Comparison of ENCODE assay signal across 11 mouse cellular contexts in the genomic region with DNA sequence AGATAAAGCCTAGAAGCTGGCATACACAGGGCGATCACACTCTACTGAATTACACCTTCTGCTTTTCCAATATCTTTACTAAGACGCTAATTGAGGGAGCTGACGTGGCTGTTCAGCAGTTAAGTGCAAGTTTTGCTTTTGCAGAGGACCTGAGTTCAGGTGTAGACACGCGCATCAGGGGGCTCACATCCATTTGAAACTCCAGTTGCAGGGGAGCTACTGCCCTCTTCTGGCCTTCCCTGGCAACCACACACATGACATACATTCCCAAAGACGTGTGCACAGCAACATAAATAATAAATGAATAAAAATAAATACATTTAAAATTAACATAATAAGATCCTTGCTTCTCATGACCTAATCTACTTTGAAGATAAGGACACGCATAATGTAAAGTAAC. TPM values are rescaled to one million over a fixed set of nuclear protein-coding genes. Genes with fewer than 3 reads are reported as not detected.
DNase-seq lines count a peak whose midpoint lies in the region; ATAC-seq and TF ChIP-seq lines count a peak whose summit lies in the region.
"Had no signal": no experiment of that assay in that cellular context is flagged by ENCODE, and none has a peak within 500 bp of the region (broad histone marks: within the 10 kb centered on the region; RNA-seq: fewer than 3 reads in every experiment).

No protein-coding gene starts in this region.

- peaks cover 11% of the 10 kb centered on the region; the same call in 1 of the 2 replicates for H3K36me3 ChIP-seq in E14TG2a.4 (ENCODE audit: insufficient read depth, low read length)
- H3K36me3 ChIP-seq: liver, embryonic 15.5 days had no signal

- intact Hi-C loops in left cerebral cortex, adult 2 months (cut with DNase I): loop anchor here (10.0 kb wide), 1 partner anchor 1339 kb away; the partner anchor contains the start of gene A930004D18Rik
- intact Hi-C loops in left cerebral cortex, postnatal 25 days (cut with DNase I): loop anchor here (10.0 kb wide), 1 partner anchor 499 kb away; no protein-coding TSS in a partner anchor

- peak; percentile 42 for TF ChIP-seq CTCF in left cerebral cortex, adult 2 months (IDR thresholded peaks at IDR 0.05)
- peak; percentile 60 for TF ChIP-seq CTCF in E14TG2a.4 (conservative IDR thresholded peaks at IDR 0.05; ENCODE audit: low read length)
- peak; percentile 61 for TF ChIP-seq CTCF in Patski (IDR thresholded peaks at IDR 0.05)

- no peak overlapping the region for H3K4me3 ChIP-seq in left cerebral cortex, adult 2 months
- no peak overlapping the region for H3K4me3 ChIP-seq in E14TG2a.4 (replicated peaks; ENCODE audit: low read length)
- H3K4me3 ChIP-seq: liver, embryonic 15.5 days; myocyte had no signal

- H3K27ac ChIP-seq in left cerebral cortex, adult 2 months: no peak overlapping the region
- H3K27ac ChIP-seq: liver, embryonic 15.5 days had no signal

- POLR2A ChIA-PET in Patski (lab: Charles Lee): no interaction called here

- no peak for DNase-seq in left cerebral cortex, adult 2 months (ENCODE audit: extremely low spot score in 1 of 2, low spot score in 2 of 2)
- no peak for DNase-seq in left cerebral cortex, postnatal 25 days (ENCODE audit: low spot score in 2 of 2)
- no peak for DNase-seq in Patski (ENCODE audit: low read depth, low spot score)
- DNase-seq in right cerebral cortex, postnatal 10 days (ENCODE audit: low spot score in 2 of 2): no peak
- DNase-seq: adrenal gland, adult 8-10 months; heart, postnatal 36 days had no signal

- ATAC-seq in Patski: no peak
- ATAC-seq in megakaryocyte progenitor cell, adult 5-6 weeks (replicated peaks; ENCODE audit: poor library complexity): peak; percentile 52
- no peak for ATAC-seq in erythroblast, adult 5-6 weeks (replicated peaks; ENCODE audit: low FRiP score, poor library complexity, severe bottlenecking)

- CTCF ChIA-PET in Patski (lab: Charles Lee): interaction anchor here (1.0 kb wide), 1 partner anchor 11 kb away, joined by 3 read pairs; no protein-coding TSS in a partner anchor

- H3K9me3 ChIP-seq in E14TG2a.4 (ENCODE audit: low read length): no peaks in the 10 kb centered on the region
- H3K9me3 ChIP-seq: liver, embryonic 15.5 days had no signal

- H3K27me3 ChIP-seq in E14TG2a.4 (ENCODE audit: insufficient read depth, low read length) (no peaks in the 10 kb centered on the region), Patski (peaks cover 6% of the 10 kb centered on the region)
- H3K27me3 ChIP-seq: liver, embryonic 15.5 days had no signal

- H3K4me1 ChIP-seq in E14TG2a.4 (replicated peaks; ENCODE audit: low read depth, low read length): peaks cover 54% of the 10 kb centered on the region

- in situ Hi-C loops in Patski (cut with MboI; ENCODE audit: low pct_unique_long_range_greater_than_20kb): no loop called here

RNA-seq across cellular contexts. Expression of gene Msrb2, which starts 2.5 kb away (rescaled TPM):
- total RNA-seq in left cerebral cortex, adult 2 months (2021): 10 to 100 TPM; 20.6 to 22.8 TPM
- 10 to 100 TPM; 17.8 to 22.1 TPM for total RNA-seq in left cerebral cortex, postnatal 25 days (2021)
- polyA plus RNA-seq in Patski (2021): 13.3 TPM
- 21.7 and 26.7 TPM in 2 replicates for total RNA-seq in megakaryocyte progenitor cell, adult 5-6 weeks (2015)
- 15.1 and 22.4 TPM in 2 replicates for total RNA-seq in megakaryocyte progenitor cell, adult 5-6 weeks (2017)
- 4.6 and 9.8 TPM in 2 replicates for total RNA-seq in erythroblast, adult 5-6 weeks (2015; ENCODE audit: low replicate concordance)
- total RNA-seq in erythroblast, adult 5-6 weeks (2017; ENCODE audit: low replicate concordance): 5.6 and 34.8 TPM in 2 replicates
